Mouse (Mus musculus): ENCODE measurements at regions not wholly inside any gene's neighbourhood (a gene's known extent, or its start where the extent isn't known, plus 50 kb on each side); places are given as distances from the start of the nearest gene placed in this dataset.

DNA sequence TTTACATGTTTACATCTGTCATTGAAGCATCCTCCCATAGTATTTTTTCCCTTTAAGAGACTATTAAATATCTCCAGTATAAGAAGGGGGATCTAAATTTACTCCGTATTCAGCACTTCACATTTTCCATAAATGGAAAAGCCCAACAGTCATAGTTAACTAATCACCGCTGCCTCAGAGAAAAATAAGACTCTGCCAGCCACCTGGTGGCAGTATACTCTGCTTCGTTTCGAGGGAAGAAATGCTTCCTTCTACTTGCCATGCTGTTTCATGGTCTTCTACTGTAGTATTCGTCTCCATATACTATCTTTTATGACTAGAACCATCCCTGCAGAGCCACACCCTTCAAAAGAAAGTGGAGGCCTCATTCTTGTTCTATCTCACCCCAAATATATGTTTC is 52.0 kb upstream of the Tro start:
- no peak overlapping the region for H3K27ac ChIP-seq

More for the DNA sequence above, 52.0 kb upstream of the Tro start:
- H3K4me3 ChIP-seq: no peak overlapping the region
- DNase-seq: peak; percentile 42
- peak; percentile 63 for TF ChIP-seq CTCF (IDR thresholded peaks at IDR 0.05)
- intact Hi-C loops (cut with DNase I): loop anchor here (5.0 kb wide), 2 partner anchors 248 to 408 kb away; no protein-coding TSS in a partner anchor
